Mouse (Mus musculus) retina, postnatal 1 day (tissue): Measurements from ENCODE around the gene Sema3f.

Source experiments
- DNase-seq: peaks from one replicate; pipeline ENCODE4 v3.0.0-alpha.2; 2012

Sema3f gene

GRCm38 (mm10) chr9:107631861-107632260 is 78.4 kb downstream of the Sema3f start:
- no peak for DNase-seq
